Mouse (Mus musculus) testis, adult 2 months (tissue): ENCODE measurements around the gene Usp18.

ENCODE experiments used
- CTCF ChIP-seq: fragments of 200-500 bp; IDR thresholded peaks from 2 replicates; pipeline ENCODE4 v1.5.1; 2012; ENCODE audit warnings: low read depth, mild to moderate bottlenecking, inconsistent platforms, low read length, moderate library complexity; ENCODE audit not compliant: control insufficient read depth, insufficient read depth, insufficient replicate concordance
- POLR2A ChIP-seq: fragments of 200-500 bp; IDR thresholded peaks from 2 replicates; pipeline ENCODE4 v1.6.1; 2012; ENCODE audit warnings: low read depth, mild to moderate bottlenecking, inconsistent platforms, low read length, moderate library complexity; ENCODE audit not compliant: control insufficient read depth

GRCm38 (mm10) chr6:121271707-121272074 is 26.0 kb downstream of the Usp18 start:
- TF ChIP-seq POLR2A (no peak), CTCF (no peak)
